Mouse (Mus musculus) embryonic facial prominence, embryonic 11.5 days (tissue): ENCODE results near the gene Utp20. TPM values are rescaled to one million over a fixed set of nuclear protein-coding genes. Genes with fewer than 3 reads are reported as not detected.
"Not testable (repeated sequence)": the region's sequence is repeated elsewhere in the genome, so short reads cannot be mapped to it uniquely, and the experiment has no call there.

Experiments used
- ATAC-seq: fragments of 200-750 bp; cut with Nextera tagmentation; replicated peaks from 2 replicates; pipeline ENCODE4 v1.8.0; 2017; ENCODE audit warnings: low read depth; ENCODE audit not compliant: insufficient number of reproducible peaks, low FRiP score, low TSS enrichment
- DNase-seq: peaks from one replicate; pipeline ENCODE4 v3.0.0-alpha.2; 2015; ENCODE audit warnings: low spot score
- H3K27ac ChIP-seq: fragments of 300-500 bp; sonication (generic); replicated peaks from 2 replicates; pipeline ENCODE4 v1.5.1; 2014; ENCODE audit warnings: mild to moderate bottlenecking, low read depth, low read length, control low read depth
- H3K27me3 ChIP-seq: fragments of 300-500 bp; sonication (generic); 2 replicates; pipeline ENCODE4 v1.6.1; 2014; ENCODE audit warnings: mild to moderate bottlenecking, low read length, moderate library complexity, mixed read lengths; ENCODE audit not compliant: control insufficient read depth, insufficient read depth
- H3K36me3 ChIP-seq: fragments of 300-500 bp; sonication (generic); replicated peaks from 2 replicates; pipeline ENCODE4 v1.6.1; 2014; ENCODE audit warnings: low read depth, mild to moderate bottlenecking, low read length, moderate library complexity, mixed read lengths; ENCODE audit not compliant: control insufficient read depth, insufficient read depth
- H3K4me1 ChIP-seq: fragments of 300-500 bp; sonication (generic); 2 replicates; pipeline ENCODE4 v1.6.1; 2014; ENCODE audit warnings: low read length, mixed read lengths; ENCODE audit not compliant: control insufficient read depth, insufficient read depth
- H3K4me2 ChIP-seq: fragments of 300-500 bp; sonication (generic); 2 replicates; pipeline ENCODE4 v1.6.1; 2014; ENCODE audit warnings: low read depth, mild to moderate bottlenecking, control low read depth, low read length, moderate library complexity
- H3K4me3 ChIP-seq: fragments of 300-500 bp; sonication (generic); 2 replicates; pipeline ENCODE4 v1.5.1; 2014; ENCODE audit warnings: low read depth, low read length, control low read depth
- H3K9ac ChIP-seq: fragments of 300-500 bp; sonication (generic); replicated peaks from 2 replicates; pipeline ENCODE4 v1.6.1; 2014; ENCODE audit warnings: mild to moderate bottlenecking, control low read depth, low read length
- H3K9me3 ChIP-seq: fragments of 300-500 bp; sonication (generic); replicated peaks from 2 replicates; pipeline ENCODE4 v1.6.1; 2016; ENCODE audit warnings: mild to moderate bottlenecking, low read length, inconsistent platforms, mixed read lengths; ENCODE audit not compliant: control insufficient read depth
- WGBS: fragments of 180-500 bp; shearing (Covaris S2); extraction: QIAGEN DNeasy Blood & Tissue Kit; methylation state at CpG from one replicate; pipeline ENCODE4 v1.1.7; 2014; 5-methylcytosine and 5-hydroxymethylcytosine counted together
- polyA plus RNA-seq: library from polyadenylated mRNA; unstranded; fragments of >200 nt; fragmentation: Nextera tagmentation; extraction: Ambion mirVana; gene quantifications from 2 replicates; pipeline ENCODE4 v1.2.1, GENCODE M21; 2014

Gene Utp20
- polyA plus RNA-seq, 1 experiment from 2014 or later, result 26.0 TPM

GRCm38 (mm10) chr10:88783941-88784340, 42.7 kb downstream of the Utp20 start:
- Histone ChIP-seq H3K27ac (no peak overlapping the region), H3K9me3 (no peaks in the 10 kb centered on the region), H3K36me3 (no peaks in the 10 kb centered on the region; the same call in 1 of the 2 replicates), H3K4me1 (no peaks in the 10 kb centered on the region), H3K4me2 (no peak overlapping the region), H3K9ac (no peak overlapping the region), H3K4me3 (no peak overlapping the region), H3K27me3 (no peaks in the 10 kb centered on the region)
- 87% methylated on average over 5 of the region's 5 CpGs for WGBS
- DNase-seq (no peak), ATAC-seq (no peak)

DNA sequence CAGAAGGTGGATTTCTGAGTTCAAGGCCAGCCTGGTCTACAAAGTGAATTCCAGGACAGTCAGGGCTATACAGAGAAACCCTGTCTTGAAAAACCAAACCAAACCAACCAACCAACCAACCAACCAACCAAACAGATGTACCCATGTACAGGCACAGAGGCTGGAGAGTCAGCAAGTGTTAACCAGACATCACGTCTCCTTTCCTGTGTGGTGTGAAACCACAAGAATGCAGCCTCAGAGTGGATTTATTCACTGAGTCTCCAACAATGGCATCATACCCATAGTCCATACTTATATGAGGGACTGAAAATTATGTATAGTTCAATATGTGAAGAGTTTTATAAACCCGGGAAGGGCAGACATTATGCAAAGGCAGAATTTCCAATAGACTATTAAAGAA, 43.5 kb downstream of the Utp20 start:
- 94% methylated on average over 2 of the region's 2 CpGs for WGBS

GRCm38 (mm10) chr10:88780716-88781115, 45.9 kb downstream of the Utp20 start:
- H3K36me3 ChIP-seq, result no peaks in the 10 kb centered on the region; the same call in 1 of the 2 replicates
- H3K27ac ChIP-seq, result no peak overlapping the region
- H3K27me3 ChIP-seq, result no peaks in the 10 kb centered on the region
- H3K4me2 ChIP-seq, result no peak overlapping the region
- WGBS, result 84% methylated on average over 4 of the region's 4 CpGs
- ATAC-seq, result no peak
- H3K4me1 ChIP-seq, result no peaks in the 10 kb centered on the region
- no peaks in the 10 kb centered on the region for H3K9me3 ChIP-seq
- H3K9ac ChIP-seq, result no peak overlapping the region
- H3K4me3 ChIP-seq, result no peak overlapping the region
- no peak for DNase-seq

More for the DNA sequence above, 43.5 kb downstream of the Utp20 start:
- DNase-seq, H3K9ac ChIP-seq, ATAC-seq, H3K27ac ChIP-seq, H3K4me3 ChIP-seq, H3K4me1 ChIP-seq, H3K27me3 ChIP-seq, H3K4me2 ChIP-seq, H3K9me3 ChIP-seq, H3K36me3 ChIP-seq: not testable (repeated sequence)

DNA sequence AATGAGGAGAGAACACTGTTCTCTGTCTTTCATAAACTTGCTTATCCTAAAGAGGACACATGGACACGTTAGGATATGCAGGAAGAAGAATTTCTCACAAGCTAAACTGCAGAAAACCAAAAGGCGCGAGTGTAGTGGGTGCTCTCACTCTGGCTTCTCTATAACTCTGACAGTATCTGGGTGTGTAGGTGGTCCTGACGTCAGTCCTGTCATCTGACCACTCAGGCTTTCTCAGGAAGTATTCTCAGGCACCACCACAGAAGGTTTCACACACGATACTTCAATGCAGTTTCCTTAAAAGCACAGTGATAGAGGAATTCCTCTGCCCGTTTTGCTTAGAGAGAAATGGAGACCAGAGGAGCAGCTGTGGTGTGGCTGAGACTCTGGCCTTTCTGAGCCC, 50.4 kb downstream of the Utp20 start:
- 80% methylated on average over 6 of the region's 6 CpGs for WGBS
- H3K4me1 ChIP-seq, result no peaks in the 10 kb centered on the region
- H3K27ac ChIP-seq, result no peak overlapping the region
- H3K36me3 ChIP-seq, result no peaks in the 10 kb centered on the region; the same call in 1 of the 2 replicates
- H3K4me3 ChIP-seq, result no peak overlapping the region
- H3K9ac ChIP-seq, result no peak overlapping the region
- H3K4me2 ChIP-seq, result no peak overlapping the region
- DNase-seq (no peak), ATAC-seq (no peak)
- H3K9me3 ChIP-seq, result no peaks in the 10 kb centered on the region
- H3K27me3 ChIP-seq, result no peaks in the 10 kb centered on the region

DNA sequence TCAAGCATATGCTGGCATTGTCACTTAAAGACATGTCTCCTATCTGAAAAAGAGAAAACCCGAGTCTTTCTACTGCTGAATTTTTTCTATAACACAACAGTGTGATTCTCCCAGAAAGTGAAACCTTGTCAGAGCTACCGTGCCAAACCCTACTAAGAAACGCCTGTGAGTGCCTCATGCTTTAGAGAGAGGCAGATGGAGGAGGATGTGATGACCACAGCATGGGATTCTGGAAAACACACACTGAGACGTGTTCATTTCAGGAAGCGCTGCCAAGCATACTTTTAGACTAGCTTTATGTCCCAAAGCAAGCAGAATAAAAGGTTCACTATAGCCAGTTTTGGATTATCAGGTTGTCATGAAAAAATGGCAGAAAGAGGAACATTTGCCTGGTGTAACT, 53.6 kb downstream of the Utp20 start:
- H3K9ac ChIP-seq, DNase-seq, H3K4me1 ChIP-seq, ATAC-seq, H3K36me3 ChIP-seq, H3K4me3 ChIP-seq, H3K27me3 ChIP-seq, H3K9me3 ChIP-seq, H3K4me2 ChIP-seq, H3K27ac ChIP-seq: not testable (repeated sequence)
- 88% methylated on average over 5 of the region's 5 CpGs for WGBS

GRCm38 (mm10) chr10:88769676-88770075, 56.9 kb downstream of the Utp20 start:
- Histone ChIP-seq H3K27ac (no peak overlapping the region), H3K9me3 (no peaks in the 10 kb centered on the region), H3K4me1 (no peaks in the 10 kb centered on the region), H3K36me3 (no peaks in the 10 kb centered on the region; the same call in none of the 2 replicates), H3K4me3 (no peak overlapping the region), H3K27me3 (no peaks in the 10 kb centered on the region), H3K9ac (no peak overlapping the region), H3K4me2 (no peak overlapping the region)
- no peak for DNase-seq
- WGBS, result 94% methylated on average over 7 of the region's 7 CpGs
- no peak for ATAC-seq

GRCm38 (mm10) chr10:88768961-88769360, 57.6 kb downstream of the Utp20 start:
- H3K4me3 ChIP-seq, result no peak overlapping the region
- 95% methylated on average over 5 of the region's 5 CpGs for WGBS
- no peak for DNase-seq
- no peak for ATAC-seq
- no peaks in the 10 kb centered on the region for H3K9me3 ChIP-seq
- H3K27me3 ChIP-seq, result no peaks in the 10 kb centered on the region
- no peaks in the 10 kb centered on the region for H3K4me1 ChIP-seq
- H3K36me3 ChIP-seq, result no peaks in the 10 kb centered on the region; the same call in none of the 2 replicates
- H3K4me2 ChIP-seq, result no peak overlapping the region
- H3K27ac ChIP-seq, result no peak overlapping the region
- H3K9ac ChIP-seq, result no peak overlapping the region

- H3K4me2 ChIP-seq, result no peak overlapping the region
- whole genome bisulfite sequencing, result 90% methylated on average over 15 of the region's 15 CpGs
- no peak overlapping the region for H3K4me3 ChIP-seq
- ATAC-seq, result no peak
- no peak overlapping the region for H3K9ac ChIP-seq
- DNase-seq, result no peak
- H3K9me3 ChIP-seq, result no peaks in the 10 kb centered on the region
- no peak overlapping the region for H3K27ac ChIP-seq
- H3K27me3 ChIP-seq, result no peaks in the 10 kb centered on the region
- no peaks in the 10 kb centered on the region for H3K4me1 ChIP-seq
- no peaks in the 10 kb centered on the region; the same call in none of the 2 replicates for H3K36me3 ChIP-seq
Measured at GRCm38 (mm10) chr10:88765431-88766142, 61.0 kb downstream of the Utp20 start.
